Mouse (Mus musculus) urinary bladder, postnatal 36 days (tissue): Measurements from ENCODE around the gene Trim47.
"Not testable (repeated sequence)": the region's sequence is repeated elsewhere in the genome, so short reads cannot be mapped to it uniquely, and the experiment has no call there.

Source experiments
- DNase-seq, 2 experiments: peaks; one replicate each; pipeline ENCODE4 v3.0.0; 2022; ENCODE audit warnings: low spot score in 2 of 2, mixed read lengths in 1 of 2

The Trim47 gene

GRCm38 (mm10) chr11:116138096-116138467, 11.1 kb upstream of the Trim47 start:
- no peak for DNase-seq

GRCm38 (mm10) chr11:116134171-116134570, 7.2 kb upstream of the Trim47 start:
- no peak for DNase-seq

- no peak for DNase-seq
Measured at GRCm38 (mm10) chr11:116133497-116133896, 6.5 kb upstream of the Trim47 start.

- no peak for DNase-seq
Measured at GRCm38 (mm10) chr11:116132366-116133333, 5.6 kb upstream of the Trim47 start.

GRCm38 (mm10) chr11:116131349-116132170, 4.5 kb upstream of the Trim47 start:
- DNase-seq: no peak

GRCm38 (mm10) chr11:116130488-116131205, 3.6 kb upstream of the Trim47 start, which contains the start of gene Trim65:
TSS of gene Trim65 (minus strand) at chr11:116131128.
- DNase-seq: peak; percentile 81 to 91

GRCm38 (mm10) chr11:116129993-116130487, 3.0 kb upstream of the Trim47 start:
- no peak for DNase-seq

GRCm38 (mm10) chr11:116129091-116129790, 2.2 kb upstream of the Trim47 start:
- no peak for DNase-seq

- DNase-seq: no peak
Measured at GRCm38 (mm10) chr11:116127986-116128385, 976 bp upstream of the Trim47 start.

GRCm38 (mm10) chr11:116126261-116126660, 749 bp downstream of the Trim47 start:
- DNase-seq: no peak

GRCm38 (mm10) chr11:116121731-116122245, 5.2 kb downstream of the Trim47 start:
- DNase-seq: not testable (repeated sequence)

- no peak for DNase-seq
Measured at GRCm38 (mm10) chr11:116117819-116118218, 9.2 kb downstream of the Trim47 start.

- no peak for DNase-seq
Measured at GRCm38 (mm10) chr11:116117241-116117640, 9.8 kb downstream of the Trim47 start.

- no peak for DNase-seq
Measured at GRCm38 (mm10) chr11:116111611-116112203, 15.3 kb downstream of the Trim47 start.

- DNase-seq: no peak
Measured at GRCm38 (mm10) chr11:116111067-116111466, 15.9 kb downstream of the Trim47 start.

- no peak for DNase-seq
Measured at GRCm38 (mm10) chr11:116110540-116110939, 16.5 kb downstream of the Trim47 start.

- DNase-seq: peak; percentile 77 to 83
Measured at GRCm38 (mm10) chr11:116110131-116110530, 16.9 kb downstream of the Trim47 start.

- no peak for DNase-seq
Measured at GRCm38 (mm10) chr11:116109441-116110081, 17.4 kb downstream of the Trim47 start.

GRCm38 (mm10) chr11:116108464-116109137, 18.4 kb downstream of the Trim47 start:
- peak; percentile 57 to 81 for DNase-seq
